ENCODE assay signal across 8 mouse cellular contexts in the genomic region with DNA sequence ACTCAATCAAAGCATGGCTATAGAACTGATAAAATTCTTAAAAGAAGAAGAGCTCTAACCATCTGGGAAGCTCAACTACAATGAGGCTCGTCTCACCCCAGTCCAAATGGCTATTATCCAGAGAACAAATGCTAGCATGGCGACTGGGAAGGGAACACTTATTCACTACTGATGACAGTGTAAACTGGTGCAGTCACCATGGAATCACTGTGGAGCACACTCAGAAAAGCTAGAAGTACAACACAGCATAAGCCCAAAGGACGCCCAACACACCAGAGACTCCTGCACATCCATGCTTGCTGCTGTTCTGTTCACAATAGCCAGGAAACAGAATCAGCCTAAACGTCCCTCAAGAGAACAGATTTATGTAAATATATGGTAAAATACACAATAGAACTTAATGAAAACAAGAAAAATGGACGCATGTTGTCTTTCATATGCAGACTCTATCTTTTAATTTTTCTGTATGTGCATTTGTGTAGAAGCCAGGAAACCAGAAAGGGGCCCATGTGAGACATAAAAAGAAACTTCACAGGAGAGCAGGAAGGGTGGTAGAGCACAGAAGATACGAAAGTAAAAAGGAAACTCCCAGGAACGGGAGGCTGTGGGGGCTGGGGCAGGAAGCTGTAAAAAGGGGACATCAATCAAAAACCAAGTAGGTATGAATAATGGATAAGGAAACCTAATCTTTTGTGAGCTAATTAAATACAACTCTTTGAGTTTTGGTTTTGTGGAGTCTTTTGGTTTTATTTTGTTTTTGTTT. TPM values are rescaled to one million over a fixed set of nuclear protein-coding genes. Genes with fewer than 3 reads are reported as not detected.
DNase-seq lines count a peak whose midpoint lies in the region; ATAC-seq lines count a peak whose summit lies in the region.
"Had no signal": no experiment of that assay in that cellular context is flagged by ENCODE, and none has a peak within 500 bp of the region (broad histone marks: within the 10 kb centered on the region; RNA-seq: fewer than 3 reads in every experiment).

No protein-coding gene starts in this region.

- no peak for DNase-seq in heart, postnatal 14 days
- peak; percentile 19 for DNase-seq in neural tube, embryonic 11.5 days (ENCODE audit: low spot score)
- DNase-seq in neural tube, embryonic 10.5 days (ENCODE audit: extremely low spot score, low spot score): no peak
- no peak for DNase-seq in hindbrain, embryonic 14.5 days (ENCODE audit: low spot score)
- peak; percentile 64 to 70 for DNase-seq in thymus, postnatal 36 days
- DNase-seq: gastrocnemius, postnatal 25 days had no signal

- intact Hi-C loops in heart, postnatal 14 days (cut with DNase I): no loop called here

- peak overlapping the region; percentile 29 for H3K4me2 ChIP-seq in heart, embryonic 16.5 days (ENCODE audit: low read depth, low read length)
- no peak overlapping the region for H3K4me2 ChIP-seq in neural tube, embryonic 11.5 days (ENCODE audit: low read depth)
- no peak overlapping the region for H3K4me2 ChIP-seq in hindbrain, embryonic 14.5 days (replicated peaks)
- no peak overlapping the region for H3K4me2 ChIP-seq in intestine, embryonic 15.5 days (replicated peaks)

- H3K27ac ChIP-seq in heart, embryonic 16.5 days (ENCODE audit: low read length): peak overlapping the region; percentile 67
- no peak overlapping the region for H3K27ac ChIP-seq in neural tube, embryonic 11.5 days (ENCODE audit: low read depth, low read length)
- peak overlapping the region; percentile 36; the same call in 1 of the 2 replicates for H3K27ac ChIP-seq in hindbrain, embryonic 14.5 days
- H3K27ac ChIP-seq in intestine, embryonic 15.5 days: no peak overlapping the region

- H3K4me1 ChIP-seq in heart, embryonic 16.5 days (ENCODE audit: control insufficient read depth, insufficient read depth, low read length): peaks cover 20% of the 10 kb centered on the region
- 0 out of 2 replicates have a peak, but pooled peaks cover 6% of the 10 kb centered on the region for H3K4me1 ChIP-seq in neural tube, embryonic 11.5 days (ENCODE audit: control insufficient read depth, insufficient read depth, low read length)
- H3K4me1 ChIP-seq in hindbrain, embryonic 14.5 days (replicated peaks; ENCODE audit: control insufficient read depth, insufficient read depth, low read length): peaks cover 17% of the 10 kb centered on the region; the same call in 1 of the 2 replicates
- 0 out of 2 replicates have a peak, but pooled peaks cover 2% of the 10 kb centered on the region for H3K4me1 ChIP-seq in intestine, embryonic 15.5 days (replicated peaks)

- H3K9me3 ChIP-seq in heart, embryonic 16.5 days (replicated peaks; ENCODE audit: control insufficient read depth, low read length): no peaks in the 10 kb centered on the region
- no peaks in the 10 kb centered on the region for H3K9me3 ChIP-seq in neural tube, embryonic 11.5 days (ENCODE audit: control insufficient read depth, low read length)
- H3K9me3 ChIP-seq in hindbrain, embryonic 14.5 days (ENCODE audit: control insufficient read depth, low read length): no peaks in the 10 kb centered on the region
- H3K9me3 ChIP-seq in intestine, embryonic 15.5 days: no peaks in the 10 kb centered on the region

- H3K9ac ChIP-seq in heart, embryonic 16.5 days (ENCODE audit: low read length): no peak overlapping the region
- no peak overlapping the region for H3K9ac ChIP-seq in neural tube, embryonic 11.5 days (ENCODE audit: low read length)
- H3K9ac ChIP-seq in hindbrain, embryonic 14.5 days: no peak overlapping the region
- no peak overlapping the region for H3K9ac ChIP-seq in intestine, embryonic 15.5 days

- H3K36me3 ChIP-seq in heart, embryonic 16.5 days (ENCODE audit: control insufficient read depth, insufficient read depth): no peaks in the 10 kb centered on the region
- no peaks in the 10 kb centered on the region for H3K36me3 ChIP-seq in neural tube, embryonic 11.5 days (ENCODE audit: control insufficient read depth, insufficient read depth, low read length)
- no peaks in the 10 kb centered on the region for H3K36me3 ChIP-seq in hindbrain, embryonic 14.5 days (replicated peaks; ENCODE audit: control insufficient read depth, insufficient read depth)
- no peaks in the 10 kb centered on the region for H3K36me3 ChIP-seq in intestine, embryonic 15.5 days

- H3K27me3 ChIP-seq in heart, embryonic 16.5 days (ENCODE audit: control insufficient read depth, insufficient read depth, low read length): no peaks in the 10 kb centered on the region
- H3K27me3 ChIP-seq in neural tube, embryonic 11.5 days (ENCODE audit: control insufficient read depth, insufficient read depth, low read length): no peaks in the 10 kb centered on the region
- H3K27me3 ChIP-seq in hindbrain, embryonic 14.5 days (ENCODE audit: control insufficient read depth, insufficient read depth, low read length): no peaks in the 10 kb centered on the region
- no peaks in the 10 kb centered on the region for H3K27me3 ChIP-seq in intestine, embryonic 15.5 days (replicated peaks)

- 56% methylated on average over 7 of the region's 7 CpGs for whole genome bisulfite sequencing in heart, embryonic 16.5 days
- 31% methylated on average over 7 of the region's 7 CpGs for WGBS in neural tube, embryonic 11.5 days
- 19% methylated on average over 7 of the region's 7 CpGs for WGBS in hindbrain, embryonic 14.5 days
- 45% methylated on average over 7 of the region's 7 CpGs for WGBS in intestine, embryonic 15.5 days

- ATAC-seq in heart, embryonic 16.5 days (replicated peaks; ENCODE audit: extremely low read depth, insufficient read depth, low FRiP score): no peak
- ATAC-seq in neural tube, embryonic 11.5 days (ENCODE audit: insufficient read depth, low FRiP score, low TSS enrichment): no peak
- no peak for ATAC-seq in hindbrain, embryonic 14.5 days (ENCODE audit: low FRiP score)
- ATAC-seq in intestine, embryonic 15.5 days: no peak

- H3K4me3 ChIP-seq in heart, embryonic 16.5 days (ENCODE audit: low read length): no peak overlapping the region
- H3K4me3 ChIP-seq in neural tube, embryonic 11.5 days (ENCODE audit: low read depth, low read length): no peak overlapping the region
- H3K4me3 ChIP-seq in hindbrain, embryonic 14.5 days (replicated peaks; ENCODE audit: low read length): no peak overlapping the region
- H3K4me3 ChIP-seq in intestine, embryonic 15.5 days (replicated peaks): no peak overlapping the region

RNA-seq across cellular contexts. Expression of gene Ranbp9, which starts 28.1 kb away (rescaled TPM):
- polyA plus RNA-seq in heart, embryonic 16.5 days (2015; fragmentation: Nextera tagmentation; extraction: Ambion mirVana): 8.0 and 8.1 TPM in 2 replicates
- total RNA-seq in heart, postnatal 14 days (2021): 10 to 100 TPM; 45.7 to 45.9 TPM
- polyA plus RNA-seq in neural tube, embryonic 11.5 days (2014; fragmentation: Nextera tagmentation; extraction: Ambion mirVana): 10.9 and 12.5 TPM in 2 replicates
- 14.8 and 16.8 TPM in 2 replicates for polyA plus RNA-seq in hindbrain, embryonic 14.5 days (2014; fragmentation: Nextera tagmentation; extraction: Ambion mirVana)
- 7.9 and 8.0 TPM in 2 replicates for polyA plus RNA-seq in intestine, embryonic 15.5 days (2015; fragmentation: Nextera tagmentation; extraction: Ambion mirVana)

RNA-seq across cellular contexts. Expression of gene Nol7, which starts 54.8 kb away (rescaled TPM):
- polyA plus RNA-seq in heart, embryonic 16.5 days (2015; fragmentation: Nextera tagmentation; extraction: Ambion mirVana): 104 and 123 TPM in 2 replicates
- 10 to 100 TPM; 86.7 to 90.4 TPM for total RNA-seq in heart, postnatal 14 days (2021)
- 172 and 184 TPM in 2 replicates for polyA plus RNA-seq in neural tube, embryonic 11.5 days (2014; fragmentation: Nextera tagmentation; extraction: Ambion mirVana)
- 161 and 195 TPM in 2 replicates for polyA plus RNA-seq in hindbrain, embryonic 14.5 days (2014; fragmentation: Nextera tagmentation; extraction: Ambion mirVana)
- 141 and 150 TPM in 2 replicates for polyA plus RNA-seq in intestine, embryonic 15.5 days (2015; fragmentation: Nextera tagmentation; extraction: Ambion mirVana)

Comparison
In these comparisons a context has a peak if more than half of its experiments do, and no peak if none do; other contexts are left out.
1. DNase-seq: peak in neural tube, embryonic 11.5 days (single experiment) and thymus, postnatal 36 days (2 of 2); none in heart, postnatal 14 days (0 of 2), neural tube, embryonic 10.5 days (single experiment) and hindbrain, embryonic 14.5 days (single experiment).
2. H3K27ac ChIP-seq: peak in heart, embryonic 16.5 days (single experiment) and hindbrain, embryonic 14.5 days (single experiment); none in neural tube, embryonic 11.5 days (single experiment) and intestine, embryonic 15.5 days (single experiment).